Mouse (Mus musculus): ENCODE data around the gene Ahcyl2.
"Not testable (repeated sequence)": the region's sequence is repeated elsewhere in the genome, so short reads cannot be mapped to it uniquely, and the experiment has no call there.

Gene Ahcyl2

DNA sequence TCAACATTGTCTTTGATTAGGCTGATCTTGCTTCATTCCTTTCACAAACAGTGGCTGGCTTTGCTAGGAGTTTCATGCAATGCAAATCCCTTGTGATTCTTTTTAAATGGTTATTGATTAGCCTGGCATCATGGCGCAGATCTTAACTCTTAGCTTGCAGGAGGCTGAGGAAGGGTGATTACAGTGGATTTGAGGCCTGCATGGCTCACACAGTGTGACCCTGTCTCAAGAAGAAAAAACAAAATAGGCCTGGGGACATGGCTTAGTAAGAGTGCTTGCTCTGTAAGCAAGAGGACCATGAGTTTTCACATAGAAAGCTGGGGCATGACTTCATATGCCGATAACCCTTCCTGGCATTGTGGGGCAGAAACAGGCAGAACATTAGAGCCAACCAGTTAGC, 47.8 kb downstream of the Ahcyl2 start:
- no peak for DNase-seq (ENCODE audit: low read depth)

DNA sequence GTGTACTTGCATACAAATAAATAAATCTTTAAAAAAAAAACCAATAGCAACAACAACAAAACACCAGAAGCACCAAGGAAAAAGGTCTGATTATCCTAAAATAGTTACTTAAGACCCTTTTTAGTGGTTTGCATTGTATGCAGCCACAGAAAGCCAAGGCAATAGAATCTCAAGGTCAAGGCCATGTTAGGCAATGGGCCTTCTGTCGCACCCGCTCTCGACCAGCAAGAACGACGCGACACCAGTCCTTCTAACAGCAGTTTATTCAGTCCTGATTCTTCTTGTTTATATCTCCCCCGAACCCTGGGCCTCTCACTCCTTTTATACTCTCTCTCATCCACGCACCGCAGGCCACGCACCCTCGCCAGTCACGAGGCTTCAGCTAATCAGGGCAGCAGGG, 48.6 kb downstream of the Ahcyl2 start:
- not testable (repeated sequence) for DNase-seq (ENCODE audit: low read depth)

DNA sequence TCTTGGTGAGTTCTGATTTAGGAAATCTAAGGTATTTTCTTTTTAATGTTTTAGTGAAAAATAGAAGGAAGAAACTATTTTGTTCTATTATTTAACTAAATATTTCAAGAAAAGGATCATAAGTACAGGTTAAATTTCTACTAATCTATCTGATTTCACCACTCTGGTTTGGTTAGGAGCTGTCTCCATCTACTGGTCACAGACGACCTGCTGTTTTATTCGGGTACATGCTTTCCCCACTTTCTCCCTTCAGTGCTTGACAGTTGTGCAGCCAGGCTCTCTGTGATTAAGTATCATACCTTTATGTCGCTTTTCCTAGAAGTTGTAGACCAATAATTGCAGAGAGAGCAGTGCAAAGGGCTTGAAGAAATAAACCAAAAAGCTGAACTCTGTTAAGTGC, 51.5 kb downstream of the Ahcyl2 start:
- DNase-seq (ENCODE audit: low read depth) = peak; percentile 23

DNA sequence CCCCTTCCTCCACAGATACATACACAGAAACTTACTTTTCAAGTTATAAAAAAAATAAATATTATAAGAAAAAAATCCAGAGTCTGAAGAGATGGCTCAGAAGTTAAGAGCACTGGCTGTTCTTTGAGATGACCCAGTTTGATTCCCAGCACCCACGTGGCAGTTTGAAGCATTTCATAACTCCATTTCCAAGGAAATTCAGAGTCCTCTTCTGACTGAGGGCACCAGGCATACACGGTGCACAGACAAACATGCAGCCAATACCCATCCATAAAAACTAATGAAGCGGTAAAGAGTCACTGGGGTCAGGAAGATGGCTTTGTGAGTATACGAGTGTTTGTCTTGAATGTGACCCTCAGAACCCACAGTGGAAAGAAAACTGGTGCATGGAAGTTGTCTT, 52.5 kb downstream of the Ahcyl2 start:
- no peak for DNase-seq (ENCODE audit: low read depth)

DNA sequence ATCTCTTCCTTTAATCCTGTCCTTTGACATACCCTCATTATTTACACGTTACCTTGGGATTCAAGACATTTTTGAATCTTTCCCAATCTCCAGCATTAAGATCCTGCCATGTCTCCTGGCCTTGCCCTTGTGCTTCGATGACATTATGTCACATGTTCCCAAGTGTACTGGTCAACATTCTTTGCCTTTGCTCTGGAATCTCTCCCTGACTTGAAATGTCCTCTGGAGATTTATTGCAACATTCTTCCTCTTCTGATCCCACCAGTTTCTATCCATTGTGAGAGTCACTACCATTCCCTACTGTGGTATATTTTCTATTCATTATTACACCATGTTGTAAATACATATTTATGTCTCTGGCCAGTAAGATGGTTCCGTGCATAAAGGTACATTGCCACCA, 53.1 kb downstream of the Ahcyl2 start:
- DNase-seq (ENCODE audit: low read depth) = no peak

DNA sequence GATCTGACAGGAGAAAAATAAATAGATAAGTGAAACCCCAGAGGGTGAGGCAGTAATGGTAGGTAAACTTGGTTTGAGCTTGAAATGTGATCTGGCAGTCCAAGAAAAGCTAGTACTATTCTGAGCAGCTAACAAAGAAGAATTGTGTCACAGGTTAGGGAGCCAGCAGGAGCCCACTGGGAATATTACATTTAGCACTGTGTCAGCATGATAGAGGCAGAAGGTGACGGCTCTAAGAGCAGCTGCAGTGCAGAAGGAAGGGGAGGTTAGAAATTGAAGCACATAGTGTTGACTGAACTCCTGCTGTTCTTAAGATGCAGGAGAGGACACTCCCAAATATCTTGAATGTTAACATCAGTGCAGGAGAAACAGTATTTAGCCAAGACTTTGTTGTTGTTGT, 54.0 kb downstream of the Ahcyl2 start:
- DNase-seq (ENCODE audit: low read depth) = no peak

DNA sequence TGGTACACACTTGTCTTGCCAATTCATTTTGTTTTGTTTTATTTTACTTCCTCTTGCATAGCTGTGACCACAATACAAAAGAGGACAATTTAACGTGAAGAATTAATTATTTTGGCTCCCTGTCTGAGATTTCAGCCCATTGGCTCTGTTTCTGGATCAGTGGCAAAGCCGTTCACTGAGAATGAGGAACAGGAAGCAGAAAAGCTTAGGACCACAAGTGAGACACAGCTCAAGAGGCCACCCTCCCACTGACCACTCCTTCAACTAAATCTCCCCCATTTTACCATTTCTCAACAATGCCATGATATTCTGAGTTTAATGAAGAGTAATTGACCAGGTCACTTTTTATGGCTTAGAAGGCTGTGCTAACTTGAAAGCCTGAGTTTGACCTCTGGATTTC, 57.5 kb downstream of the Ahcyl2 start:
- DNase-seq (ENCODE audit: low read depth) = no peak

DNA sequence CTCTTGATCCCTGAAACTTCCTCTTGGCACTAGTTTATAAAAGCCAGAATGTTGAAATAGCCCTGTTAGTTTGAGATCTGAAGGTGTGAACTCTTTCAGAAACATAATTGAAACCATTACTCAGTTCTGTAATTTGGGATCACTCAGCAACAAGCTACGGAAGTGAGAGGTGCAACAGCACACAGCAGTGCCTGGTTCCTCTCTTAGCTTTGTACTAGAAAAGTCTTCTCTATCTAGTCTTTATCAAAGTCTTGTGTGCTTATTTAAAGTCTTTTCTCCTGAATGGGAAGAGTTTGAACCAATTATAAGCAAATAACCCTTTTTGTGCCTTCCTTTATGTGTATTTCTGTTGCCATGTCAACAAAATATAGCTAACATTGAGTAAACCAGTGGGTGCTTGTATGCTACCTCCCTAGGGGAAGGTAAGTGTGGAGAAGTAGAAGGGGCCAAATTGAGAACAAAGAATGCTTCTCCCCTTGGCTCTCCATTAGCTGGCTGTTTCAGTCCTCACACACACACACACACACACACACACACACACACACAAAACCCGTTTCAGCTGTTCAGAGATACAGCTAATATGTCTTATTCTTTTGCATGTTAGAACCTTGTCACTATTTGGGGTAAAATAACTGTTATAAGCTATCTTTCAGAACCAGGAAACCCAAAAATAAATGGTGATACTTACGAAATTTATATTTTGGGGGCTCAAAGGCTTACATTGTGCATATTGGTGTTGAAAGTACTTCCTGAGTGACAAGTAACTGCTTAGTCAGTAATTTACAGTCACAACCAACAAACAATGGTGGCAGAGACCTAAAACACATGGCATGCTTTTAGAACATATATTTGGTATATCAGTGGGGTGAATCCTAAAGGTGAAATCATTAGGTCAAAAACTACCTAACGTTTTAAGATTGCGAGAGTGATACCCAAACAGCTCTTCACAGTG, 59.8 kb downstream of the Ahcyl2 start:
- no peak for DNase-seq (ENCODE audit: low read depth)

DNA sequence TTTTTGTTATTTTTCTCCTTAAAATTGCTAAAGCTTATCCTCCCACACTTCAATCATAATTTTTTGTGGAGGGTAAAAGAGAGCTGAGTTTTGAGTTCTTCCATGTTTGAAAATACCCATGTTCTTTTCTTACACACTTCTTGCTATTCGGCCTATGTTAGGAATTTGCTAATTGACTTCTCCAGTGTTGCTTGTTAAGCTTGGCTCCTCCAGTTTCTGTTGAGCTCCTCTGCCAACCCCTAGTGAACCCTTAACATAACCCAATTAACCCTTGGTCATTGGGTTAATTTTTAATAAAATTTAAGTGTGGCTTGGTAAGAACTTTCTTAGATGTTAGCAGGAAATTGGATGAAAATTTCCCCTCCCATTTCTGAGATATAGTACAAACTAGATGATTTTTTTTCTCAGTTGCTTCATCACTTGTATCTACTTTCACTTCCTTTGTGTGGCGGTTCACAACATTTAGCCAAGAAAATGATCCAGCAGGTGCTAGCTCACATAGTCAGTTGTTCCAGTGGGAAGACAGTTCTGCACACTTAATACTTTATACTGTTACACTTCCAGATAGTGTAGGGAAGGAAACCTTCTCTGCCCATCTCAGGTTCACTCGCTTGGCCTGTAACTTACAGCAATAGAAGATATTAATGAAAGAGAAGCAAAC, 60.9 kb downstream of the Ahcyl2 start:
- DNase-seq (ENCODE audit: low read depth) = no peak

DNA sequence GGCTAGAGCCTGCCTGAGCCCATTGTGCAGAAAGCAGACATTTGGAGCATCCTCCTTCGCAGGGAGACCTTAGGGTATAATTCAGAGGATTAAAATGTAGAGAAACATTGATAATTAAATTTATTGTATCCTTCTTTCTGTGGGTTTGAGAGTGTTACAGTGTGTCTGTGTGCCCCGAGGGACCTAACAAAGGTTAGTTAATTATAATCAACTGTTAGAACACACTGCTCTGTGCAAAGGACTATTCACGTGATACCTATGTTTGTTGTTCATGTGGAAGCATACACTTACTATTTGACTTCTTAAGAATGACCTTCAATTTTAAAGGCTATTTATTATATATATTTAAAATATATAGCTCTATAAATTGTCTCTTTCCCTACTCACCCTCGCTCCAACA, 64.5 kb downstream of the Ahcyl2 start:
- DNase-seq (ENCODE audit: low read depth) = no peak

DNA sequence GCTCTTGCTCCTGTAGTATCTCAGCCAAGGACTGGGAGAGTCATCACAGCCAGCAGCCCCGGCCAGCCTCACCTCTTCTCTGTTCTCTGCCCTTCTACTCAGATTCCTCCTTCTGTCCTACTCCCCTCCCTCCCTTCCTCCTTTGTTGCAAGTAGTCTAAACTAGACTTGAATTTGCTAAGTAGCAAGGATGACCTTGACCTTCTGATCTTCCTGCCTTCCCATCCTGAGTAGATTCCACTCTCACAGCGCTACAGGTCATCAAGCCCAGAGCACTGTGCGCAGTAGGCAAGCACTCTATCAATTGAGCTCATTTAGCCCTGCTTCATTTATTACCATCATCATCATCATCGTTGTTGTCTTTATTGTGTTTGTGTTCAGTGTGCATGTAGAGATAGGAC, 65.3 kb downstream of the Ahcyl2 start:
- no peak for DNase-seq (ENCODE audit: low read depth)

DNA sequence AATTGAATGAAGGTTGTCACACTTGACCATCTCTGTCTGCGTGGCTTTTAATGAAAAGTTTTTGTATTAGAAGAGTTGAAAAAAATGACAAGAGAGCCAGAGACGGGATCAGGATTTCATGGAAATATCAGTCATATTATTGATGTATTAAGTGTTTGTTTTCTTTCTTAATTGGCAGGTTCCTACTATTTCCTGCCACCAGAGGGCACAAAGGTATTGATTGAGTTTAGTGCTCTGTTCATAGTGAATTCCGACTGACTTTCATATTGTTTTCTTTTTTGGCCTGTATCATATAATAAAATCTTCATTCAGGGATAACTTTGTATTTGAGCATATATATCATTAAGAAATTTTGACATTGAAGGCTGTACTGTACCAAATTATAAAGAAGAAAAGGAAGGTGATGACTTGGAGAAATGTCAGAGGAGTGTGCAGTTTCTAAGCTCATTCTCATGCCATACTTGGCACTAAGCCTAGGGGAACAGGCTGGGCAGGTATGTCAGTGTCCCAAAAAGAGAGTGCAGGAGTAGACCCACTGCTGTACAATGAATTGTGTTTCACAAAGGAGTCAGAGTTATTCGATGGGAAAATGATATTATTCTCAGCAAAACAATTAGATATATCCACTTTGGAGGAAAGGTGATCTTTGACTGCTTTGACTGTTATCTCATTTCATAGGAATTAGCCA, 65.9 kb downstream of the Ahcyl2 start:
- no peak for DNase-seq (ENCODE audit: low read depth)

DNA sequence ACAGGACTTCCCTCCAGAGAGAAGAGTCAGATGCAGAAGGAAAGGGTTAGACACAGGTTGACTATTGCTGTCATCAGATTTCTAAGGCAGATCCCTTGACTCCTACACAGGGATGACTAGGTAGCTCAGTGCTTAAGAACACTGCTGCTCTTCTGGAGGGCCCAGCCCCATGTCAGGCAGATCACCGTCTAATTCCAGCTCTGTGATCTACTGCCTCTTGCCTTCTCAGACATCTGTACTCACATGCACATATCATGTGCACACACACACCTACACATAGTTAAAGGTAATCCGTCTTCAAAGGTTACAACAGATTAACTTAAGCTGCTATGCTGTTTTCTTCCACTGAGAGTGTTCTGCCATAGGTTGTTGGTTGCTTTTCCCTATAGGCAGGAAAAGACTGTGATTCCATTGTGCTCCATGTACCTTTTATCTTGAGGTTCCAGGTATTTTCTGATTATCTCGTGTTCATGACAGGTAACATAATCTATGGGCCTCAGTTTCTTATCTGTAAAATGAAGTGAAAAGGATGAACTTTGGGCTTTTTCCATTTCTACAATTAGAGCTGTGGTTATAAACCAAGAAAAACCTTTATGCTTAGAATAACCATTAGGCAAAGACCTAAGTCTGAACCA, 67.8 kb downstream of the Ahcyl2 start:
- no peak for DNase-seq (ENCODE audit: low read depth)

DNA sequence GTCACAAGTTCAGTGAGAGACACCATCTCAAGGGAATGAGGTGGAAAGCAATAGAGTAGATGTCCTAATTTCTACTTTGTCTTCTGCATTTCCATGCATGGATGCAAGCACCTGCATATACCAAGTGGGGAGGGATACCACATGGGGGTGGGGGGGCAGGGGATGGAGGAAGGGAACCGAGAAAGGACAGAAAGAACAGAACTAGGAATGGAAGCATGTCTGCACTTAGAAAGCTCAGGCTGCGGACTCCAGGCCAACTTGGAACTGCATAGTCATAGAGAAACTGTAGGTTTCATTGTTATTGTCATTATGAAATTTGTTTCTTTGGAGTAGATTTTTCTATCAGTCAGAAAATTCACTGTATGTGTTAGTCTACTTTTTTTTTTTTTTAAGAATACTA, 69.8 kb downstream of the Ahcyl2 start:
- no peak for DNase-seq (ENCODE audit: low read depth)

DNA sequence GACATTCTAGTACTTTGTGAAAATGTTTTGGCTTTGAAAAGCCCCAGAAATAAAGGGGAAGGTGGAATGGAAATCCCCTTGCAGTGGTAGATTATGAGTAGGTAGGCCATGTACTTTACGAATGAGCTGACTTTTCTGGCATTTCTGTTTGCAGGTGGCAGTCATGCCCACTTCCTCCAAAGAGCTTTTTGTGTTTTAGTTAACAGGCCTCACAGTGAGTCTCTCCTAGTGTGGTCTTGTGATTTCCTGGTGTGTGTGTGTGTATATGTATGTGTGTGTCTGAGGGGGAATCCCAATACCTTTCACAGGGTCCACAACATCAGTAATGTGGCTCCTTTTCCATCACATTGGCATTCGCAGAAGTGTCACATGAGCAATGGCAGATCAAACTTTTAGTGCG, 70.7 kb downstream of the Ahcyl2 start:
- no peak for DNase-seq (ENCODE audit: low read depth)

DNA sequence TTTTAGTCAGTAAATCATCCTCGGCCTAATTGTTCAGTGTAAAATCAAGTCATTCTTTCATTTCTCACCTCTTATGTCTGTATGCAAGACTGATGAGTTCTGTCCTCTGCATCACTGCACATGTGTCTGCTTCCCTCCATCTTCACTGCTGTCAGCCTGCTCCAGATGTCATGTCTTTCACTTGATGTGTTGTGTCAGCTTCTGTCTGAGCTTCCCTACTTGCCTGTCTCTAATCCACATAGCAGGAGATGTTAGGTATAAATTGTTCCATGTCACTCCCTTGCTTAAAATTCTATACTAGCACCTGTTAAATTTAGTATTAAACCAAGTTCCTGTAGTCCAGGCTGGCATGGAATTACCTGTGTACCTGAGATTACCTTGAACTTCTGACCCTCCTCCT, 72.2 kb downstream of the Ahcyl2 start:
- DNase-seq (ENCODE audit: low read depth) = no peak

DNA sequence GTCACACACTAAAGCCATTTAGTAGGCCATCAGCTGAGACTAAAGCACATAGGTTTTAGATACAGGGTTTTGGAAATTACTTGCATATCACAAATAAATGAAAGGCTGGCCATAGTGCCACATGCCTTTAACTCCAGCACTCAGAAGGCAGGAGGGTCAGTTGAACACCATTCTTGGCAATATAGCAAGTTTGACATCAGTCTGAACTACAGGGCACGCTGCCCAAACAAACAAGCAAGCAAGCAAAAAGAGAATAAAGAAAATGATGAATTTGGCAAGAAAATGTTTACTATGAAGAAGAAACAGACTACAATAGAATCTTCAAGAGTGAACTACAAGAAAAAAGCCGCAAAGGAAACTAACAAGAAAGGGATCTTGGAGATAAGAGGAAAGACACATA, 73.7 kb downstream of the Ahcyl2 start:
- DNase-seq (ENCODE audit: low read depth) = no peak

DNA sequence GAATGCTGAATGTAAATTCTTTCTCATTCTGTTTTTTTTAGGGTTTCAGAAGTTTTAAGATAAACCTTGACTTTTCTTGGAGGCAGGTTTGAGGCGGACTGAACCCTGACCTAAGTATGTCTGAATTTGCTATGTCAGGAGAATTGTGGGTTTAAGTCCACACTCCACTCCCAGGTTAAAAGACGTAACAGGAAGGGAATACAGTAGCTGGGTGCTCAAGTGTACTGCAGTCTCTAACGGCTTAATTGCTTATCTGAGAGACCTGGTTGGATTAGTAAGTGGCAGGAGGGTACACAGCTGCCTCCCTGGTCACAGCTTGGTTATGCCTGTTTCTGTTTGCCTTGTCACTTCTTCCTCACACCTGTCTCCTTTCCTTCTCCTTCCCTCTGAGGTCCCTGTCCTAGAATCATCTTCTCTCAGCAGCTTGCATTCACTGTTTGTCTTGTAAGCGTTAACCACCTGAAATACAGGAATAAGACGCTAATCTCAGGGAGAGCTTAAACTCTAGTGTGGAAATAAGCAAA, 79.9 kb downstream of the Ahcyl2 start:
- DNase-seq (ENCODE audit: low read depth) = no peak

DNA sequence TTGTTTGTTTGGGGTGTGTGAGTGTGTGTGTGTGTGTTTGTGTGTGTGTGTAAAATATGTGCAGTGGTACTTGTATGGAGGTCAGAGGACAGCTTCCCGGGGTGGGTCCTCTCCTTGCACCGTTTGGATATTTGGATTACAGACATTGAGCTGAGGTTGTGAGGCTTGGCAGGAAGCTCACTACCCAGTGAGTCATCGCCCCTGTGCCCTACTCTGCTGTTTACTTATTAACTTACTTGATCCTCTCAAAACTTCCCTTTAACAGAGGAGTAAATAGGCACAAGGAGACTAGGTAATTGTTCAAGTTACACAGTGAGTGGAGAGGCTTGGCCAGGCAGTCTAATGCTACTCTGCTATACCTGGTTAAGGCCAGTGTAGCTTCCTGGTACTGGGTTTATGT, 81.0 kb downstream of the Ahcyl2 start:
- DNase-seq (ENCODE audit: low read depth) = peak; percentile 58

DNA sequence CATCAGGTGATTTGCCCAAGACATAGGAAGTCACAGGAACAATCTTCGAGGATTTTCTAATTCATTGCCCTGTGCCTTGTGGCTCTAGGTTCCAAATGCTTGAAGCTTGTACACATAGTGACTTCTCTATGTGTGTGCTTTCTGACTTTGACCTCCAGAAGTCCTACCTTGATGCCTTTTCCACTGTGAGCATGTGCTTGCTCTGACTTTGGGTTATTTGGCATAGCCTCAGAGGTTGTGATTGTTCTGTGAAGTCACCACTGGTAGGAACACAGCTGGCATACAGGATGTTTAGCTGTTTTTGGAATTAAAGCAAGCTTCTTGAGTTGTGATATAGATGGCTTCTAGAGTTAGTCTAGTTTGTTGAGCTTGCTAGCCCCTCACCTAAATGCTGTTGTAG, 82.3 kb downstream of the Ahcyl2 start:
- DNase-seq (ENCODE audit: low read depth) = no peak

DNA sequence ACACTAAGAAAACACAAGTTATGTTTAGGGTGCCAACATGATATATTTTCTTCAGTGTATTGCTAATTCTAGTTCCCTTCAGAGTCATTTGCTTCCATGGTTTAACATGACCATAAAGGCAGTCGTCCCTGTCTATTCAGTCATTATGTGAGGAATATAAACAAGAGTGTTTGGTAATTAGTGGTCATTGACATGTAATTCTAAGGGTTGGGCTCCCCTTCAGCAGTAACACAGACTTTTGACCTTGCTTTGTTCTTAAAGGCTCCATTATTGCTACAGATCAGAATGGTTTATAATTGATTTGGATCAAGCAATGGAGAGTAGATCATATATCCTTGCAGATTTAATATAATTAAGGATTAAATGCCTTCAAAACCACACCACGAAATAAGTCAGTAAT, 82.9 kb downstream of the Ahcyl2 start:
- DNase-seq (ENCODE audit: low read depth) = no peak

DNA sequence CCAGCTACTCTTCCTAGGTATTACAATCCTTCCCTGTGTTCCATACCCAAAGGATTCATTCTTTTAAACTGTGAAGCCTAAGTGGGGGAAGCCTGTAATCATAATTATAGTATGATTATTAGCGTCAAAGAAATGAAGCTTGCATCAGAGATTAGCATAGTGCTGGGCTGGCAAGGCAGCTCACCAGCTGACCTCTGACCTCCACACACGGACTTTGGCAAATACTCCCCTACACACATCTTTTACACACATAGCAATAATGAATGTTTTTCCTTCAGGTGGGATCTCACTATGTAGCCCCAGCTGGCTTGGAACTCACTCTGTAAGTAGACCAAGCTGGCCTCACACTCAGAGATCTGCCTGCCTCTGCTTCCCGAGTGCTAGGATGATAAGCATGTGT, 84.1 kb downstream of the Ahcyl2 start:
- DNase-seq (ENCODE audit: low read depth) = no peak
